ENCODE assay signal across 9 mouse cellular contexts in the genomic region with DNA sequence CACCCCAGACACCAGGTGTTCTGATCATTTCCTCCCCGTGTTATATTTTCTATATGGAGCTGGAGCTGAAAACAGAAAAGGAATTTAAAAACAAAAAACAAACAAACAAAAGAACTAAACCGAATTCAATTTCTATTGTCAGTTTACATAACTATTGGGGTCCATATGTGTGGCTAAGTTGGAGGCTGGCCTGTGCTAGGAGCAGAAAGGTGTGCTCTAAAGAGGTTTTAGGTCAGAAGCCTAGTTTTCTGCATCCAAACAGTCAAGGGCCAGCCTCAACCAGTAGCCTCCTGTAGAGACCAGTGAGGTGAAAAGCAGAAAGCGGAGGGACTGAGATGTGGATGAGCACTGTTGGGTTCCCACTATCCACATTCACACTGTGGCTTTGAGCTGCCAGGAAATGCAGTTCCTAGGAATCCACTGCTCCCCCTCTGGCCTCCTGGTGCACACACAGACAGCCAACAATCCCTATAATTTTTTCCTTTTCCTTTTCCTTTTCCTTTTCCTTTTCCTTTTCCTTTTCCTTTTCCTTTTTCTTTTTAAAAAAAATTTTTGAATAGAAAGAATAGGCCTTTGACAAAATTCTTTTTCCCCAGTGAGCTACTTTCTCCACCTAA. TPM values are rescaled to one million over a fixed set of nuclear protein-coding genes. Genes with fewer than 3 reads are reported as not detected.
DNase-seq lines count a peak whose midpoint lies in the region; ATAC-seq and TF ChIP-seq lines count a peak whose summit lies in the region.
"Had no signal": no experiment of that assay in that cellular context is flagged by ENCODE, and none has a peak within 500 bp of the region (broad histone marks: within the 10 kb centered on the region; RNA-seq: fewer than 3 reads in every experiment).

No protein-coding gene starts in this region.

- ATAC-seq in kidney, postnatal 0 days (replicated peaks; ENCODE audit: low FRiP score, low read depth): no peak
- no peak for ATAC-seq in forebrain, embryonic 14.5 days
- no peak for ATAC-seq in liver, embryonic 14.5 days (ENCODE audit: insufficient read depth)

- no peaks in the 10 kb centered on the region for H3K9me3 ChIP-seq in kidney, postnatal 0 days (replicated peaks; ENCODE audit: low read length)
- no peaks in the 10 kb centered on the region for H3K9me3 ChIP-seq in forebrain, embryonic 14.5 days (replicated peaks; ENCODE audit: control insufficient read depth, low read length)
- no peaks in the 10 kb centered on the region for H3K9me3 ChIP-seq in liver, embryonic 14.5 days (ENCODE audit: control insufficient read depth, low read length)

- H3K4me1 ChIP-seq in kidney, postnatal 0 days (replicated peaks; ENCODE audit: insufficient read depth, low read length): no peaks in the 10 kb centered on the region
- no peaks in the 10 kb centered on the region; the same call in 1 of the 2 replicates for H3K4me1 ChIP-seq in forebrain, embryonic 14.5 days (ENCODE audit: control insufficient read depth, insufficient read depth, low read length)
- peaks cover 0 to 5% of the 10 kb centered on the region in 2 experiments; a peak in 1 of 4 replicates for H3K4me1 ChIP-seq in liver, embryonic 14.5 days (replicated peaks; ENCODE audit: control insufficient read depth in 2 of 2, insufficient read depth in 2 of 2, low read length in 1 of 2)

- H3K4me3 ChIP-seq in kidney, postnatal 0 days (replicated peaks; ENCODE audit: low read depth, low read length): peak overlapping the region; percentile 57
- peak overlapping the region; percentile 59 for H3K4me3 ChIP-seq in forebrain, embryonic 14.5 days (ENCODE audit: low read depth, low read length)
- peak overlapping the region; percentile 77 to 95 for H3K4me3 ChIP-seq in liver, embryonic 14.5 days (ENCODE audit: insufficient read depth in 1 of 2, low read depth in 2 of 2, low read length in 2 of 2)

- TF ChIP-seq EP300 in liver, embryonic 14.5 days (IDR thresholded peaks at IDR 0.05; ENCODE audit: low read depth): no peak

- peak; percentile 63 for DNase-seq in kidney, postnatal 0 days (ENCODE audit: low spot score)
- no peak for DNase-seq in kidney, adult 18-20 months
- peak; percentile 72 for DNase-seq in R1 (ENCODE audit: low read depth, low spot score)
- peak; percentile 0 for DNase-seq in forebrain, embryonic 14.5 days (ENCODE audit: low spot score)
- no peak for DNase-seq in liver, embryonic 14.5 days (ENCODE audit: low read depth in 3 of 3, low spot score in 3 of 3)
- DNase-seq in adrenal gland, postnatal 4 days (ENCODE audit: low spot score in 2 of 2): no peak
- DNase-seq in frontal cortex, postnatal 25 days (ENCODE audit: low spot score in 2 of 2): no peak
- DNase-seq in ovary, postnatal 36 days (ENCODE audit: low spot score): no peak

- H3K9ac ChIP-seq in kidney, postnatal 0 days (ENCODE audit: low read depth, low read length): peak overlapping the region; percentile 67
- peak overlapping the region; percentile 68; the same call in 1 of the 2 replicates for H3K9ac ChIP-seq in forebrain, embryonic 14.5 days (ENCODE audit: low read length)
- H3K9ac ChIP-seq in liver, embryonic 14.5 days (replicated peaks): peak overlapping the region; percentile 80

- H3K27me3 ChIP-seq in kidney, postnatal 0 days (ENCODE audit: insufficient read depth, low read length): no peaks in the 10 kb centered on the region
- H3K27me3 ChIP-seq in forebrain, embryonic 14.5 days (replicated peaks; ENCODE audit: control insufficient read depth, insufficient read depth, low read length): no peaks in the 10 kb centered on the region
- H3K27me3 ChIP-seq in liver, embryonic 14.5 days (ENCODE audit: control insufficient read depth, insufficient read depth, low read length): no peaks in the 10 kb centered on the region

- no peaks in the 10 kb centered on the region for H3K36me3 ChIP-seq in kidney, postnatal 0 days (ENCODE audit: insufficient read depth, low read length)
- no peaks in the 10 kb centered on the region for H3K36me3 ChIP-seq in forebrain, embryonic 14.5 days (ENCODE audit: control insufficient read depth, insufficient read depth, low read length)
- H3K36me3 ChIP-seq in liver, embryonic 14.5 days (replicated peaks; ENCODE audit: control insufficient read depth, insufficient read depth, low read depth): no peaks in the 10 kb centered on the region

- 17% methylated on average over 3 of the region's 3 CpGs for WGBS in kidney, postnatal 0 days
- whole genome bisulfite sequencing in forebrain, embryonic 14.5 days: 18% methylated on average over 3 of the region's 3 CpGs
- 21% methylated on average over 3 of the region's 3 CpGs for WGBS in liver, embryonic 14.5 days (ENCODE audit: insufficient replicate concordance)

- H3K27ac ChIP-seq in kidney, postnatal 0 days: no peak overlapping the region
- no peak overlapping the region for H3K27ac ChIP-seq in forebrain, embryonic 14.5 days (ENCODE audit: low read depth, low read length)
- H3K27ac ChIP-seq in liver, embryonic 14.5 days: no peak overlapping the region

- peak overlapping the region; percentile 74 for H3K4me2 ChIP-seq in kidney, postnatal 0 days (ENCODE audit: low read length)
- H3K4me2 ChIP-seq in forebrain, embryonic 14.5 days (ENCODE audit: low read length): peak overlapping the region; percentile 59
- H3K4me2 ChIP-seq in liver, embryonic 14.5 days (ENCODE audit: low read depth): peak overlapping the region; percentile 81

- peak; percentile 50 for TF ChIP-seq CTCF in kidney, postnatal 0 days (IDR thresholded peaks at IDR 0.05; ENCODE audit: low read depth)
- TF ChIP-seq CTCF in liver, embryonic 14.5 days (IDR thresholded peaks at IDR 0.05; ENCODE audit: low read depth): no peak

RNA-seq across cellular contexts. Expression of gene 2610021A01Rik, which starts 1.0 kb away (rescaled TPM):
- polyA plus RNA-seq in kidney, postnatal 0 days (2015; fragmentation: Nextera tagmentation; extraction: Ambion mirVana): 10.0 and 10.1 TPM in 2 replicates
- polyA plus RNA-seq in forebrain, embryonic 14.5 days (2014; fragmentation: Nextera tagmentation; extraction: Ambion mirVana): 18.5 and 22.9 TPM in 2 replicates
- polyA plus RNA-seq in liver, embryonic 14.5 days (2012; rRNA removed): 2.5 and 4.0 TPM in 2 replicates
- polyA plus RNA-seq in liver, embryonic 14.5 days (2014; fragmentation: Nextera tagmentation; extraction: Ambion mirVana): 4.3 and 5.5 TPM in 2 replicates
- 10 to 100 TPM; 27.4 to 30.1 TPM for total RNA-seq in adrenal gland, postnatal 4 days (2021)

RNA-seq across cellular contexts. Expression of gene Gm6871, which starts 26.6 kb away (rescaled TPM):
- 0.09 and 0.30 TPM in 2 replicates for polyA plus RNA-seq in kidney, postnatal 0 days (2015; fragmentation: Nextera tagmentation; extraction: Ambion mirVana)
- polyA plus RNA-seq in forebrain, embryonic 14.5 days (2014; fragmentation: Nextera tagmentation; extraction: Ambion mirVana): not detected in 2 replicates
- not detected in 2 replicates for polyA plus RNA-seq in liver, embryonic 14.5 days (2012; rRNA removed)
- not detected in 2 replicates for polyA plus RNA-seq in liver, embryonic 14.5 days (2014; fragmentation: Nextera tagmentation; extraction: Ambion mirVana)
- under 1 TPM in 1 of 2 experiments, not detected in 1; 0.36 TPM for total RNA-seq in adrenal gland, postnatal 4 days (2021)
- total RNA-seq: common myeloid progenitor, adult 5-6 weeks had no signal

RNA-seq across cellular contexts. Expression of gene Zfp788, which starts 33.0 kb away (rescaled TPM):
- polyA plus RNA-seq in kidney, postnatal 0 days (2015; fragmentation: Nextera tagmentation; extraction: Ambion mirVana): 11.2 and 11.7 TPM in 2 replicates
- 27.9 and 30.2 TPM in 2 replicates for polyA plus RNA-seq in forebrain, embryonic 14.5 days (2014; fragmentation: Nextera tagmentation; extraction: Ambion mirVana)
- polyA plus RNA-seq in liver, embryonic 14.5 days (2012; rRNA removed): 0.69 and 1.4 TPM in 2 replicates
- 3.0 and 3.4 TPM in 2 replicates for polyA plus RNA-seq in liver, embryonic 14.5 days (2014; fragmentation: Nextera tagmentation; extraction: Ambion mirVana)
- 10 to 100 TPM; 19.8 to 20.9 TPM for total RNA-seq in adrenal gland, postnatal 4 days (2021)

Comparison
In these comparisons a context has a peak if more than half of its experiments do, and no peak if none do; other contexts are left out.
1. DNase-seq: peak in kidney, postnatal 0 days (single experiment), R1 (single experiment) and forebrain, embryonic 14.5 days (single experiment); none in kidney, adult 18-20 months (single experiment), liver, embryonic 14.5 days (0 of 3), adrenal gland, postnatal 4 days (0 of 2), frontal cortex, postnatal 25 days (0 of 2) and ovary, postnatal 36 days (single experiment).
2. Peak in every context shown above with its lines, with median percentiles within 50 percentile points of each other: H3K4me2 ChIP-seq, H3K4me3 ChIP-seq and H3K9ac ChIP-seq.